Mouse (Mus musculus) intestine, embryonic 16.5 days (tissue): ENCODE results near the gene P2ry1. TPM values are rescaled to one million over a fixed set of nuclear protein-coding genes. Genes with fewer than 3 reads are reported as not detected.

ENCODE experiments used
- ATAC-seq: fragments of 200-750 bp; cut with Nextera tagmentation; 2 replicates; pipeline ENCODE4 v1.8.0; 2017; ENCODE audit warnings: moderate TSS enrichment, moderate library complexity
- H3K27ac ChIP-seq: fragments of 300-500 bp; sonication (generic); 2 replicates; pipeline ENCODE4 v1.5.1; 2014; ENCODE audit warnings: mild to moderate bottlenecking, low read length
- H3K27me3 ChIP-seq: fragments of 300-500 bp; sonication (generic); replicated peaks from 2 replicates; pipeline ENCODE4 v1.6.1; 2014; ENCODE audit warnings: low read length, control low read depth, mixed read lengths; ENCODE audit not compliant: control insufficient read depth, insufficient read depth
- H3K36me3 ChIP-seq: fragments of 300-500 bp; sonication (generic); 2 replicates; pipeline ENCODE4 v1.6.1; 2014; ENCODE audit warnings: low read length, control low read depth; ENCODE audit not compliant: control insufficient read depth, insufficient read depth
- H3K4me1 ChIP-seq: fragments of 300-500 bp; sonication (generic); 2 replicates; pipeline ENCODE4 v1.6.1; 2014; ENCODE audit warnings: low read length, control low read depth, mixed read lengths; ENCODE audit not compliant: control insufficient read depth, insufficient read depth
- H3K4me2 ChIP-seq: fragments of 300-500 bp; sonication (generic); 2 replicates; pipeline ENCODE4 v1.6.1; 2014; ENCODE audit warnings: low read depth, low read length, control low read depth
- H3K4me3 ChIP-seq: fragments of 300-500 bp; sonication (generic); 2 replicates; pipeline ENCODE4 v1.5.1; 2014; ENCODE audit warnings: mild to moderate bottlenecking, low read length
- H3K9ac ChIP-seq: fragments of 300-500 bp; sonication (generic); 2 replicates; pipeline ENCODE4 v1.6.1; 2014; ENCODE audit warnings: low read depth, low read length
- H3K9me3 ChIP-seq: fragments of 300-500 bp; sonication (generic); 2 replicates; pipeline ENCODE4 v1.6.1; 2016; ENCODE audit warnings: low read length, control low read depth; ENCODE audit not compliant: control insufficient read depth
- WGBS: fragments of 180-500 bp; shearing (Covaris S2); extraction: QIAGEN DNeasy Blood & Tissue Kit; methylation state at CpG from one replicate; pipeline ENCODE4 v1.1.7; 2014; 5-methylcytosine and 5-hydroxymethylcytosine counted together
- polyA plus RNA-seq: library from polyadenylated mRNA; unstranded; fragments of >200 nt; fragmentation: Nextera tagmentation; extraction: Ambion mirVana; gene quantifications from 2 replicates; pipeline ENCODE4 v1.2.1, GENCODE M21; 2015

P2ry1 gene
- polyA plus RNA-seq, result 14.7 and 15.2 TPM in 2 replicates

DNA sequence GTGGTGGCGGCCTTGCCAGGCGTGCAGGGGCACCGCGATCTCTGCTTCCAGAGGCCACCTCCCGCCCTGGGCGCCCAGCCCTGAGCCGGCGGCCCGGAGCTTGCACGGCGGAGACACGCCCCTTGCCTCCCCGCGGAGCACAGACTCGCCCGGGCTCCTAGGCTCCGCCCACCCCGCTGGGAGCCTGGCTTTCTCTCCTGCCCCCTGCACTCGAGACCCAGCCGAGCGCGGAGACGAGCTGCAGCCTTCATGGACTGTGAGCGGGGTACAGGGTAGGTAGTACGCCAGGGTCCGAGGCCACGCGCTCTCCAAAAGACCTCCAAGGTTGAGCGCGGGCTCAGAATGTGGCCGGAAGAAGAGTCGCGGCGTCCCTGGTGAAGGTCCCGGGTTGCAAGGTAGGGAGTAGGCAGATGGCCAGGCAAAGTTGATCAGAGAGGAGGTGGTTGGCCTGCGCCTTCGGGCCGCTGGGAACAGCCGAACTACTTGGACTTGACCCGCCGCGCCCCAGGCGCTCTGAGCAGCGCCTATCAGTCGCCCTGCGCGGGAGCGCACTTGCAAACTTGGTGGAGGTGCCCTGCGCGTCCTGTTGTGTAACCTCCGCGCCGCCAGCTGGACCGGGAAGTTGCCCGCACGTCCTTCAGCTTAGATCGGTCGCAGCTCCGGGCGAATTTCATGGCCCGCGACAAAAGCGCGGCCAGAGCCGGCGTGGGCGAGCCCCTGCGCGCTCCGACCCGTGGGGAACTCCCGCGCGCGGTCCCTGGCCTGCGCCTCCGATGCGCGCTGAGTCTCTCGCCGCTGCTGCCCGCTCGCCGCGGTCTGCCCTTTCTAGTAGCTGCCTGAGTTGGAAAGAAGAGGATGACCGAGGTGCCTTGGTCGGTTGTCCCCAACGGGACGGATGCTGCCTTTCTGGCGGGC is at the start of gene P2ry1:
P2ry1 (plus strand) TSS at position 209 of the 915 bp plus-strand sequence.
- H3K4me3 ChIP-seq, result peak within 1 kb of the TSS; percentile 88
- no peaks in the 10 kb centered on the region for H3K27me3 ChIP-seq
- peak; percentile 98 for ATAC-seq
- peak within 1 kb of the TSS; percentile 92 for H3K27ac ChIP-seq
- 0 out of 2 replicates have a peak, but pooled peaks cover 3% of the 10 kb centered on the region for H3K36me3 ChIP-seq
- under 1% methylated on average over 89 of the region's 90 CpGs for WGBS
- H3K9ac ChIP-seq, result peak within 1 kb of the TSS; percentile 90
- no peaks in the 10 kb centered on the region for H3K9me3 ChIP-seq
- H3K4me1 ChIP-seq, result peaks cover 8% of the 10 kb centered on the region
- H3K4me2 ChIP-seq, result peak within 1 kb of the TSS; percentile 90

DNA sequence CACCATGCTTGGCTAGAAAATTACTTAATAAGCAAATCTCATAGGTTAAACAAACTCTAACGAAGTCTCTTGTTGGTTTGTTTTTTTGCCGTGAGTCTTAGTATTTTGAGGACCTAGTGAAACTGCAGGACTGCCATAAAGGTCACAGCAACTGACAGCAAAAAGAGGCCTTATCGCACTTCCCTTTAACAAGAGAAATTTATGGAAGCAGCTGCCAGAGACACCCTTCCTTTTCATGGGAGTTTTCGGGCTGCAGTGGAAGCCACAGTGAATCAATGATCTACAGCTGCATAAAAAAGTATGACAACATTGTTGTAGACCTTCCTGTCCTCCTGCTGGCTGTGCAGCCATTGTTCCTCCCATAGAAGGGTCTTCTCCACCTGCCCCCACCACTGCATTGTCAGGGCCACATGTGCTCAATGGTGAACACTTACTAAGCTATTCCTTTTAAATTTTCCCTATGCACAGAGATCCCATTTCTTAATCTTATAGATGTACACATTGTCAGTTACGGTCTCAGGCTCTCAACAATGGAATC is 49.3 kb upstream of the P2ry1 start:
- H3K36me3 ChIP-seq, result no peaks in the 10 kb centered on the region
- no peak overlapping the region for H3K4me2 ChIP-seq
- 76% methylated on average over 5 of the region's 5 CpGs for WGBS
- H3K4me3 ChIP-seq, result no peak overlapping the region
- H3K27me3 ChIP-seq, result no peaks in the 10 kb centered on the region
- H3K9me3 ChIP-seq, result no peaks in the 10 kb centered on the region
- H3K27ac ChIP-seq, result no peak overlapping the region
- no peaks in the 10 kb centered on the region for H3K4me1 ChIP-seq
- H3K9ac ChIP-seq, result no peak overlapping the region
- ATAC-seq, result no peak

DNA sequence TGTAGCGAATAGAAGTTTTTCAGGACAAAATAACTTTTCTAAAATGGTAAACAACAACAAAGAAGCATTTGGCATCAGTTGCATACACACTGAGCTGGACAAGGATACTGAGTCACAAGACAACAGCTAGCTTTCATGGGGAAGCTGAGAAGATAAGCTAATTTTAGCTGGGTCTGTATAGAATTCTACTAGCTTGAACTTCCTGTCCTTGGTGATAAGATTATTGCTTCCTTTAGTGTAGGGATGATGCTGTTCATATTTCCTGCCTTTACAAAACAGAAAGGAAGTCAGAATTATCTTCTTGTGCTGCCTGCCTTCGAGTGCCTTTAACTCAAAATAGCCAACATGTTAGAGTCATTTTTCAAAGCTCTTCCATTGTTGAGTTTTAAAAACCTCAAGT is 48.5 kb upstream of the P2ry1 start:
- Histone ChIP-seq H3K36me3 (no peaks in the 10 kb centered on the region), H3K4me1 (no peaks in the 10 kb centered on the region), H3K9ac (no peak overlapping the region), H3K27ac (no peak overlapping the region), H3K27me3 (no peaks in the 10 kb centered on the region), H3K4me3 (no peak overlapping the region), H3K4me2 (no peak overlapping the region), H3K9me3 (no peaks in the 10 kb centered on the region)
- 74% methylated on average over 2 of the region's 2 CpGs for WGBS
- ATAC-seq, result no peak

DNA sequence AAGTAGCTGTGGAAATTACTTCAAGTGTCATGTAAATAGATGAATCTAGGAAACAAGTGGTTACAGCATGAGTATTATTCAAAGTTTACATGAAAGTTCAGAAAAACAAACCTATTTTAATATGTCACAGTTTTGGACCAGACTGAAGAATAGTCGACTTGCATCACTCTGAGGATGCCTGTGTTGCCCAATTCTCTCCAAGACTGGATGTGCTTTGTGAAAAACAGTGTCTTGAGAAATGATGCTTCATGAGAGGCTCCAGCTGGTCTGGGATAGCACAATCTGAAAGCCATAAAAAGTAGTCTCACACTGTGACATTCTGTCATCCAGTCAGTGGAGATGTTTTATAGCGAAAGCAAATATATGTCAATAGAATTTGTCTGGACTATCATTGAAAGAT is 43.8 kb upstream of the P2ry1 start:
- Histone ChIP-seq H3K4me1 (no peaks in the 10 kb centered on the region), H3K9me3 (no peaks in the 10 kb centered on the region), H3K27me3 (no peaks in the 10 kb centered on the region), H3K27ac (no peak overlapping the region), H3K9ac (no peak overlapping the region), H3K4me2 (no peak overlapping the region), H3K4me3 (no peak overlapping the region), H3K36me3 (no peaks in the 10 kb centered on the region)
- 72% methylated on average over 2 of the region's 2 CpGs for WGBS
- no peak for ATAC-seq

DNA sequence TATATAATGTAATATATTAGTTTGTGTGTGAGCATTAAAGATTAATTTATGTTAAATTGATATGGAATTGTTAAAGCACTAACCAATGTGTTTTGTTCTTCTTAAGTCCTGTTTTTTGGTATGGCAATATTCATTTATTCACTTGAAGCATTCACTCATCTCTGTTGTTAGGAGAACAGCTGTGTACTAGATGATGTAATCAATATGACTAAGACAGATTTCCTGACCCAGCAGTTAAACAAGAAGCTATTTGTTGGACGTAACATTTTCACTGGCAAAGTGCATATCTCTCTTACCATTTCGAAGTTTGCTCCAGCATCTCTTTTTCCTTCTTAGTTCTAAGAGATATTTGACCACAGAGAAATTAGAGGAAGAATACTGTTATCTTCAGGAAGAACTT is 37.5 kb upstream of the P2ry1 start:
- no peak overlapping the region for H3K9ac ChIP-seq
- no peak for ATAC-seq
- 55% methylated on average over 2 of the region's 2 CpGs for WGBS
- H3K4me2 ChIP-seq, result no peak overlapping the region
- H3K9me3 ChIP-seq, result no peaks in the 10 kb centered on the region
- no peaks in the 10 kb centered on the region for H3K27me3 ChIP-seq
- H3K4me3 ChIP-seq, result no peak overlapping the region
- no peak overlapping the region for H3K27ac ChIP-seq
- no peaks in the 10 kb centered on the region for H3K4me1 ChIP-seq
- no peaks in the 10 kb centered on the region for H3K36me3 ChIP-seq

DNA sequence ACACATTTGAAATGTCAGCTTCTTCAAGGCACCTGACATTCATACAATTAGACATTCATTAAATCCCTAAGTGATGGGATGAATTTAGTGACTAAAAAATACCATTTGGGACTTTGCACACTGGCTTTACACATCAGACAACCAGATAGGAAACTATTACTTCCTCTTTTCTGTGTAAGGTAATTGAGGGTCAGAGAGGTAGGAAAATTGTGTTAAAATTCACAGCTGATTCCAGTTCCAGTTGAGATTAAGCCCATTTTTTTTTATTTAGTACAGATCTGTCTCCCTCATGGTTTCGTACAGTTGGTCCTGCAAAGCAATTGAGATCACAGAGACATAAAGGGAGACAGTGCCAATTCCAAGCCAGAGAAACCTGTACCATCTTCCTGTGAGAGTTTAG is 27.7 kb upstream of the P2ry1 start:
- ATAC-seq, result no peak
- H3K4me2 ChIP-seq, result no peak overlapping the region
- no peaks in the 10 kb centered on the region for H3K4me1 ChIP-seq
- WGBS, result 90% methylated on average over 1 of the region's 1 CpGs
- no peak overlapping the region for H3K27ac ChIP-seq
- no peak overlapping the region for H3K9ac ChIP-seq
- H3K4me3 ChIP-seq, result no peak overlapping the region
- no peaks in the 10 kb centered on the region for H3K9me3 ChIP-seq
- H3K27me3 ChIP-seq, result no peaks in the 10 kb centered on the region
- H3K36me3 ChIP-seq, result no peaks in the 10 kb centered on the region

DNA sequence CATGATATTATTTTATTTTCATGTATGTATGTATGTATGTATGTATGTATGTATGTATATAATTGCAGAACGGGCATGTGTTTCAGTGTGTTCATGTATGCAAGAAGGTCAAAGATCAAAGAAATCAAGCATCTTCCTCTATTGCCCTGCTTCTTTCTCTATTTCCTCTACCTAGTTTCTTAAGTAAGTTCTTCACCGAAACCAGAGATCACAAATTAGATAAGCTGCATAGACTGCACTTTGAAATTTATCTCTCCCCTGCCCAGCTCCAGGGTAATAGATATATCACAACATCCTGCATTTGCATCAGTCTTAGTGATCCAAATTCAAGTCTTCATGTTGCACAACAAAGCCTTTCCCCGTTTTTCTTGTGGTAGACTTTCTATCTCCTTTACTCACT is 20.5 kb upstream of the P2ry1 start:
- Histone ChIP-seq H3K27ac (no peak overlapping the region), H3K9me3 (no peaks in the 10 kb centered on the region), H3K4me2 (no peak overlapping the region), H3K36me3 (no peaks in the 10 kb centered on the region), H3K9ac (no peak overlapping the region), H3K4me1 (no peaks in the 10 kb centered on the region), H3K27me3 (no peaks in the 10 kb centered on the region), H3K4me3 (no peak overlapping the region)
- no peak for ATAC-seq
- WGBS, result 84% methylated on average over 3 of the region's 3 CpGs

DNA sequence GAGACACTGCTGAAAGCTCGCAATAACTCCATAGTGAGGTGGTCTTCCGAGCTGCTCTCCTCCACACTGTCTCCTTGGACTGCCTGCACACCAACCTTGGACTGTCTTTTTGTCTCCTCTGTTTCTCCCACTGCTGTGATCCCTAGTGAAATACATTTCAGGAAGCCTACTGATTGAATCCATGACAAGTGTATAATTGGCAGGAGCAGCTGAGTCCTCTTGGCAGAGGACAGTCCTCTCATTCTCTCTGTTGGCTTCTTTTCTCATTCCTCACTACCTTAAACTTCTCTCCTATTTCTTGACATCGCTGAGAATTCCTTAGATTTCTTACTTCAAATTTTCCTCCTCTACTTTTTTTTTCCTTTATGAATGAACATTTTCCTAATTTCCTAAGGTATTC is 4.5 kb upstream of the P2ry1 start:
- no peaks in the 10 kb centered on the region for H3K9me3 ChIP-seq
- no peak overlapping the region for H3K27ac ChIP-seq
- H3K27me3 ChIP-seq, result no peaks in the 10 kb centered on the region
- no peak overlapping the region for H3K4me3 ChIP-seq
- ATAC-seq, result no peak
- no peaks in the 10 kb centered on the region for H3K4me1 ChIP-seq
- H3K4me2 ChIP-seq, result no peak overlapping the region
- no peaks in the 10 kb centered on the region for H3K36me3 ChIP-seq
- H3K9ac ChIP-seq, result no peak overlapping the region
- WGBS, result 79% methylated on average over 3 of the region's 3 CpGs

DNA sequence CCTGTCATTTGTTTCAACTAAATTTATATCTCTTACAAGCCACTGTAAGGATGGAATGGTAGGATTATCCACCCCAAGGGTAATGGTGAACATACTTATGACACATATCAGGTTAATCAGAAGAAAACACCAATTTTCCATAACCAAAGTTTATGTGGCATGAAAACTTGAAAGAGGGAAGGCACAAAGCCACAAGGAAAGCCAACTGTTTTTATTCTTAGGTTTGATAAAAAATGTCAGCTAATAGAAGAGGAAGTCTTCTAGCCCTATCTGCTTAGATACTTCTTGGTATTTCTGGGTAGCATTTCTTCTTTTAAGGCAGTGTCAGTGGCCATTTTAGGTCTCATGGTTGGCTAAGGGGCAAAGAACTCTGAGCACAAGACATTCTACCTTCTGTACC is 2.9 kb upstream of the P2ry1 start:
- Histone ChIP-seq H3K27ac (no peak overlapping the region), H3K4me2 (no peak overlapping the region), H3K9me3 (no peaks in the 10 kb centered on the region), H3K9ac (no peak overlapping the region), H3K36me3 (no peaks in the 10 kb centered on the region), H3K27me3 (no peaks in the 10 kb centered on the region), H3K4me1 (0 out of 2 replicates have a peak, but pooled peaks cover 5% of the 10 kb centered on the region), H3K4me3 (no peak overlapping the region)
- ATAC-seq, result no peak
